Mouse (Mus musculus): ENCODE measurements around the gene Syne1.
A peak's percentile ranks its signal among the peaks of the same experiment; 100 is the strongest.

Syne1 gene

GRCm38 (mm10) chr10:5289575-5289909 lies 261.7 kb downstream of the Syne1 start:
- no peak for DNase-seq

- peak; percentile 21 to 45 for DNase-seq
These were observed 262.3 kb downstream of the Syne1 start for GRCm38 (mm10) chr10:5288716-5289574.

- DNase-seq: no peak
These were observed 263.0 kb downstream of the Syne1 start for GRCm38 (mm10) chr10:5288262-5288661.

- no peak for DNase-seq
These were observed 275.5 kb downstream of the Syne1 start for GRCm38 (mm10) chr10:5275769-5276168.

- DNase-seq: no peak
These were observed 280.6 kb downstream of the Syne1 start for GRCm38 (mm10) chr10:5270641-5271040.

GRCm38 (mm10) chr10:5264418-5264817 lies 286.9 kb downstream of the Syne1 start:
- peak in 1 of 2 experiments; percentile 22 for DNase-seq

GRCm38 (mm10) chr10:5262636-5263035 lies 288.6 kb downstream of the Syne1 start:
- peak; percentile 74 to 79 for DNase-seq

- DNase-seq: no peak
These were observed 294.6 kb downstream of the Syne1 start for GRCm38 (mm10) chr10:5256686-5257085.

- no peak for DNase-seq
These were observed 297.5 kb downstream of the Syne1 start for GRCm38 (mm10) chr10:5253752-5254151.

GRCm38 (mm10) chr10:5250702-5251101 lies 300.6 kb downstream of the Syne1 start:
- no peak for DNase-seq

- no peak for DNase-seq
These were observed 311.6 kb downstream of the Syne1 start for GRCm38 (mm10) chr10:5239680-5240079.

GRCm38 (mm10) chr10:5236926-5237325 lies 314.4 kb downstream of the Syne1 start:
- DNase-seq: no peak

GRCm38 (mm10) chr10:5236171-5236570 lies 315.1 kb downstream of the Syne1 start:
- DNase-seq: no peak

- no peak for DNase-seq
These were observed 316.4 kb downstream of the Syne1 start for GRCm38 (mm10) chr10:5234721-5235501.

GRCm38 (mm10) chr10:5229129-5229528 lies 322.2 kb downstream of the Syne1 start:
- DNase-seq: peak in 1 of 2 experiments; percentile 19

- peak; percentile 51 to 66 for DNase-seq
These were observed 323.7 kb downstream of the Syne1 start for GRCm38 (mm10) chr10:5227395-5228076.

- no peak for DNase-seq
These were observed 335.3 kb downstream of the Syne1 start for GRCm38 (mm10) chr10:5215943-5216342.

- DNase-seq: no peak
These were observed 343.2 kb downstream of the Syne1 start for GRCm38 (mm10) chr10:5207905-5208641.

- no peak for DNase-seq
These were observed 345.3 kb downstream of the Syne1 start for GRCm38 (mm10) chr10:5205977-5206376.

- no peak for DNase-seq
These were observed 345.7 kb downstream of the Syne1 start for GRCm38 (mm10) chr10:5205570-5205969.

GRCm38 (mm10) chr10:5203837-5204236 lies 347.4 kb downstream of the Syne1 start:
- peak; percentile 66 to 79 for DNase-seq

GRCm38 (mm10) chr10:5197356-5197755 lies 353.9 kb downstream of the Syne1 start:
- DNase-seq: no peak

GRCm38 (mm10) chr10:5196267-5196666 lies 355.0 kb downstream of the Syne1 start:
- no peak for DNase-seq
